Mouse (Mus musculus): ENCODE results near the gene Ugt1a10.
"Not testable (repeated sequence)": the region's sequence is repeated elsewhere in the genome, so short reads cannot be mapped to it uniquely, and the experiment has no call there.

The Ugt1a10 gene

DNA sequence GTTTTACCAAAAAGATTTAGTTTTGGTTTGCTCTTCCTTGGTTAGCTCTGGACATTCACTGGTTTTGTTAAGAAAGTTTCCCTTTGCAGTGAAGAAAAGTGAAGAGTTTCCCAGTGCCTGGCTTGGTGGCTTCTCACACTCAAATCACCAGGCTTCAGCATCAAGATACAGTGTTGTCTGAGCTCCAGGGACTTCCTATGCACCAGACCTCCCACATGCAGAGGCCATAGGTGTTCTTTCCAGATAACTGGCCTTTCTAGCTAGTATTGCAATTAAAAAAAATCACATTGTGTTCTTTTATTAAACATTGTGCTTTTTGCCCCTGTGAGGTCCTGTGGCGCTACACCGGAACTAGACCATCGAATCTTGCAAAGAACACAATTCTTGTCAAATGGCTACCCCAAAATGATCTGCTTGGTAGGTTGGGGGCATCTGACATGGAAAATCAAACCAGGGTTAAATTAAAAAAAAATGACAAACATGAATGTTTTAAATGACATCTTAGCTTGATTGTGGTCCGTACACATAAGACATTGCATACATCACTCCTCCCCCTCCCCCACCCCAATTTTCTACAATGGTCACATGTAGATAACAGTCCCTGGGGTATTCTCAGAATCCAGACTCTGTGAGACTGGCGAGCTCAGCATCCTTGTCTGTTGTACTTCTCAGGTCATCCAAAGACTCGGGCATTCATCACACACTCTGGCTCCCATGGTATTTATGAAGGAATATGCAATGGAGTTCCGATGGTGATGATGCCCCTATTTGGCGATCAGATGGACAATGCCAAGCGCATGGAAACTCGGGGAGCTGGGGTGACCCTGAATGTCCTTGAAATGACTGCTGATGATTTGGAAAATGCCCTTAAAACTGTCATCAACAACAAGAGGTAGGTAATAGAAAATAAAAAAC lies 160.5 kb downstream of the Ugt1a10 start:
- DNase-seq (ENCODE audit: low spot score), result no peak

- no peak for DNase-seq (ENCODE audit: low spot score)
These were observed 161.4 kb downstream of the Ugt1a10 start for GRCm38 (mm10) chr1:88216551-88216950.

DNA sequence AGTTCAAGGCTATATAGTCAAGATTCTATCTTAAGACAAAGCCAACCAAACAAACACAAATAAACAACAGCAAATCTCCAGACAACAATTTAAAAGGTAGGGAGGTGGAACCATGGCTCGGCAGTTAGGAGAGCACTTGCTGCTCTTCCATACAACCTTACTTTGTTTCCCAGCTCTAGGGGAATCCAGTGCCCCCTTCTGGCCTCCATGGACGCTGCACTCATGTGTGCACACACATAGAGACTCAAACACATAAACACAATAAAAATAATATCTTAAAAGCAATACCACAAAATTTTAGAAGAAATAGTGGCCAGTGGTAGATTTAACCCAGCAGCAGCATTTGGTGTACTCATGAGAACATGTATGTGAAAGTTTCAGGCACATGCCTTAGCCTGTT lies 162.0 kb downstream of the Ugt1a10 start:
- no peak for DNase-seq (ENCODE audit: low spot score)

GRCm38 (mm10) chr1:88217576-88217975 lies 162.4 kb downstream of the Ugt1a10 start:
- DNase-seq (ENCODE audit: low spot score), result no peak

DNA sequence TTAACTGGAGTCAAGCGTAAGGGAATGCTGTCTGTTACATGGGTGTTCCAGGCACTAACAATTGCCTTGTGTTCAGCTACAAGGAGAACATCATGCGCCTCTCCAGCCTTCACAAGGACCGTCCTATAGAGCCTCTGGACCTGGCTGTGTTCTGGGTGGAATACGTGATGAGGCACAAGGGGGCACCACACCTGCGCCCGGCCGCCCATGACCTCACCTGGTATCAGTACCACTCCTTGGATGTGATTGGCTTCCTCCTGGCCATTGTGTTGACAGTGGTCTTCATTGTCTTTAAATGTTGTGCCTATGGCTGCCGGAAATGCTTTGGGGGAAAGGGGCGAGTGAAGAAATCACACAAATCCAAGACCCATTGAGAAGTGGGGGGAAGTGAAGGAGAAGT lies 162.9 kb downstream of the Ugt1a10 start:
- no peak for DNase-seq (ENCODE audit: low spot score)

DNA sequence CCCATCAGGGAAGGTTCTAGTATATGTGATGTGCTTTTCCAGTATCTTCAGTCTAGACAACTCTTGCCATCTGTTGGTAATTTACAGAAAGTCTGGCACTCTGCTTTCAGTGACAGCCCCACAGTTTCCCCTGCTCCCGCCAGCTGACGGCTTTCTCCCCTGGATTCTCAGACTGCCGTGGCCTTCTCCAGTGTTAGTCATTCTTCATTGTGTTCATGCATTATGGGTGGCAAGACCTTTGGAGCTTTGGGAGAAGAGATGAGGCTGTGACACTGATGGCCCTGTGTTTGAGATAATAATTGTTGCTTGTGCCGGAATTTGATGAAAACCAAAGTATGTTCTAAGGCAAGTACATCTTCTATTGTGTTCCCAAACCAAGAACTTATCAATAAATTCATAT lies 163.4 kb downstream of the Ugt1a10 start:
- no peak for DNase-seq (ENCODE audit: low spot score)

DNA sequence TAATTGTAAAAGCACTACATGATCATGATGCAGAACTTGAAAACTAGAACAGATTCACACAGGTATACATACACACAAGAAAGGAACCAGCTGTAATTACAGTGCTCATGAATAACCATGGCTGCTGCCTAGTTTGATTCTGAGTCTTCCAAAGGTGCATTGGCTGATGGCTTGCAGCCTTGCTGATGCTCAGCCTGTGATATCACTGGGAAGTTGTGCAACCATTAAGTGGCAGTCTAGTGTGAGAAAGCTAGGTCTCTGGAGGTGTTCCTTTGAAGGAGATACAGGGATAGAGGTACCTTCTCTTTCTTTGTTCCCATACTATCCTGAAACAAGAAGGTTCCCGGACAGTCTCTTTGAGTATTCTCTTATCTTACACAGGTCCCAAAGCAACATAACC lies 163.9 kb downstream of the Ugt1a10 start:
- no peak for DNase-seq (ENCODE audit: low spot score)

DNA sequence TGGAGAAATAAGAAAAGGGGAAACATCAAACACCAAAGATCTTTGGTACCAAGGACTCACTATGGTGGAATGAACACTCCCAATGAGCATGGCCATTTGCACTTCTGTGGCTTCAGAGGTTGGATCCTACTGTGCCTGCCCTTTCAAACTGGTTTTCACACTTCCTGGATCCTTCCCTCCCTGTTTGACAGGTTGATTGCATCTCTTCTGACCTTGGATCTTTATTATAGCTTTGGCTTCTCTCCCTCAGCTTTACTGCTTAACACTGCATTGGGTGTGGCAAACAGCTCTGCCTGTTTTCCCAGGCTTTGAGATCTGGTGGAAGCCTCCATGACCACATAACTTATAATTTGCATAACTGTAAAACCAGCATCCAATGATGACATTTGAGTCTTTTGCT lies 165.1 kb downstream of the Ugt1a10 start:
- DNase-seq (ENCODE audit: low spot score), result no peak

DNA sequence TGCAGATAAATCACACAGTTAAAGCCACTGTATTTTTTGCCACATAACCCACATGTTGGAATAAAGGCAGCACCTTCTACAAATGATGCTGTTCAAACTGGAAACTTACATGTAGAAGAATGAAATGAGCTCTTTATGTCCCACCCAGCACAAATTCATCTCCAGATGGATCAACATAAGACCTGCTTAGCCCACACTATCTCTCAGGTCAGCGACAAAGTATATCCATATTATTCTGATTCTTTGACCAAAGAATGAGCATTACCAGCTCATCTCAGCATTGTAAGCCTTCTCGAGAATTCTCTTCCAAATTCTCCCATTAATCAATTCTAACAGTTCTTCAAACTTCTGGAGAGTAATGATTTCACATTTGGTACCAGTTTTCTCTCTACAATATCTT lies 167.0 kb downstream of the Ugt1a10 start:
- DNase-seq (ENCODE audit: low spot score), result no peak

GRCm38 (mm10) chr1:88223011-88223515 lies 167.9 kb downstream of the Ugt1a10 start:
- not testable (repeated sequence) for DNase-seq (ENCODE audit: low spot score)

DNA sequence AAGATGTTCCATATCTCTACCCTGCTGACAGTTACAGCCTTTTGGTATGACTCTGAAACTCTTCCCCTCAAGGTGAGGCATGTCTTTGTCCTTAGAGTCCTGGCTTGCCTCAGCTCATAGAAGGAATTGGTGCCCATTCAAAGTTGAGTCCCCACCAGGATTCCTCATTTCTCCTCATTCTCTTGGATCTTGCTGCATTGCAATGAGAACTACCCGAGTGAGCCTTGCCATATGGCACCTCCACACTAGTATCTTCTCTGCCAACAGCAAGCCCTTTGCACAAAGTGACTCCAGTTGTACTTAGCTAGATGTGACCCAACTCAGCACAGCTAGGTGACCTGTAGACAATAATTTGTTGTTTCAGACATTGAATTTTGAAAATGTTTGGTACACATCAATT lies 168.4 kb downstream of the Ugt1a10 start:
- DNase-seq (ENCODE audit: low spot score), result no peak

- DNase-seq (ENCODE audit: low spot score), result no peak
These were observed 169.0 kb downstream of the Ugt1a10 start for GRCm38 (mm10) chr1:88224029-88224776.

DNA sequence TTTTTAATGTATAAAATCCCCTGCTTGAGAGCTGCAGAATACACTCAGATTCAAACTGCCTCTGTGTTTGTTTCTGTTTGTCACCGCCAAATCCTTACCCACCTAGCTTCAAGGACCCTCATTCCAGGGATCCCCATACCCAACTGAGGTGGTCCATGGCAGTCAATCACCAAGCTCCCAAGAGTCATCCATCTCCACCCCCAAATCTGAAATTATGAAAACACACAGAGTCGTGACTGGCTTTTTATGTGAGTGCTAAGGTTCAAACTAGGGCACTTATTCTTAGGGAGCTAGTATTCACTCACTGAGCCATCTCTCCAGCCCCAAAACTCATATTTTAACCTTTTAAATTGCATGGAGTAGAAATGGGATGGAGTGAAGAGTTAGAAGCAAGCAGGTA lies 170.1 kb downstream of the Ugt1a10 start:
- not testable (repeated sequence) for DNase-seq (ENCODE audit: low spot score)

DNA sequence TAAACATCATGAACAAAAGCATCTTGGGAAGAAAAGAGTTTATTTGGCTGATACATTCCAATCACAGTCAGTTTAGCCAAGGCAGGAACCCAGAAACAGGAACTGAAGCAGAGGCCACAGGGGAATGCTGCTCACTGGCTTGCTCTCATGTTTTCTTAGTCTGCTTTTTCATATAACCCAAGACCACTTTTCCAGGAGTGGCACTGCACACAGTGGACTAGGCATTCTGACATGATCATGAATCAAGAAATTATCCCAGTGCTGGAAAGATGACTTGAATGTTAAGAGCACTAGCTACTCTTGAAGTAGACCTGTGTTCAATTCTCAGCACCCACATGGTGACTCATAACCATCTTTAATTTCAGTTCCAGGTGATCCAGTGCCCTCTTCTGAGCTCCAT lies 170.6 kb downstream of the Ugt1a10 start:
- DNase-seq (ENCODE audit: low spot score), result no peak

DNA sequence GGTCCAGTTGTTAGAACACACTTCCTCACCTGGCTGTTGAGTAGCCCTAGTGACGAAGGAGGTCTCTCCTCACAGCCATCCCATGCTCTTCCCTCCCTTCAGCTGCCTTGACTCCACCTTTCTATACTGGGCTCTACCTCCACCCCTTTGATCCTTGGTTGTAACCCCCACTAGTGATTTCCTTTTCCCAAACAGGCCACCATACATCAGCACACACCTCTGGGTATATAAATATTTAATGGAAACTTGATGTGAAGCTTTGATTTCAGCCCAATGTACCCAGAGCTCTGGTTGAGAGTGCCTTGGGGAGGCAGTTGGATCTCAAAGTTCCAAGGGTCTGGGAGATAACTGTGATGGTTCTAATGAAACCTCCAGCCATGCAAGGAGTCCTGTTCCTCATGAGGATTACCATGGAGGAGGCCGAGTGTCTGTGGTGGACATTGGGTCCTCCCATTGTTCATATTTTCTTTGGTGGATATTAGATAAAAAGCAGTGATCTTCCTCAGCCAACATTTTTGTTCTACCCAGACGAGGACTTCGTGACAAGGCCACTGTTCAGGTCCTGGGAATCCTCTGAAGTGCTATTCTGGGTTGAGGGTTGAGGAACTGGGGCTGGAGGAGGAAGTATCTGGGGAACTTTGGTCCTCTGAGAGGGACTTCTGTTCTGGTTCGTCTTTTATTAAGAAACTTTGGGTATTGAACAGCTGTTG lies 171.6 kb downstream of the Ugt1a10 start, which contains the start of gene Mroh2a:
Mroh2a (plus strand) TSS at position 317 of the 710 bp plus-strand sequence.
- no peak for DNase-seq (ENCODE audit: low spot score)

- DNase-seq (ENCODE audit: low spot score), result no peak
These were observed 172.3 kb downstream of the Ugt1a10 start for GRCm38 (mm10) chr1:88227482-88227881.

GRCm38 (mm10) chr1:88228121-88228520 lies 172.9 kb downstream of the Ugt1a10 start:
- no peak for DNase-seq (ENCODE audit: low spot score)

DNA sequence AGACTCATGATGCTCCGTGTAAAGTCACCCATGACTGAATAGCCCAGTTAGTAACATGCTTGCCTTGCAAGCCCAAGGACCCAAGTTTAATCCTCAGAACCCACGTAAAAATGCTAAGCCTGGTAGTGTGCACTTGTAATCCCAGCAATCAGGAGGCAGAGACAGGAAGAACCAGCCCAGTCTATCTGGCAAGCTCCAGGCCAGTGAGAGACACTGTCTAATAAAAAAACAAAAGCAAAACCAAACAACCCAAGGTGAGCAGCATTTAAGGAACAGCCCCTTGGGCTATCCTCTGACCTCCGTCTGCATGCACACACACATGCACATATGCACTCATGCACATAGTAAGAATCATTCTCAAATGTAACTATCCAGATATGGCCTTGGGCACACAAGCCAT lies 174.4 kb downstream of the Ugt1a10 start:
- DNase-seq (ENCODE audit: low spot score), result no peak

DNA sequence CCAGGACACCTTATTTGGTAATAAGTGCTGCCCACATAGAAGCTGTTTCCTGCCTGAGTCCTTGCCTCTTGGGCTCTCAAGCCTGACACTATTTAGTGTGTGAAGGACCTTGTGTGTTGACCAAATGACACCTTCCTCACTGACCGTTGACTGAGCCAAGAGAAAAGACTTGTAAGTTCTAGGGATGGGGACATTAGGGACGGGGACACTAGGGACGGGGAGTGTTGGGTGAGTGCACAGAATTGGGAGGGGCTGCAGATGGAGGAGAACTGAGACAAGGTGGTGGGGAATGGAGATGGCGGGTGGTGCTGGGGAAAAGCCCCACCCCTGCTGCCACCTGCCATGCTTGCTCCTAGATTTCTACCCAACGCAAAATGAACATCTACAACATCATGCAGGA lies 174.8 kb downstream of the Ugt1a10 start:
- DNase-seq (ENCODE audit: low spot score), result no peak

DNA sequence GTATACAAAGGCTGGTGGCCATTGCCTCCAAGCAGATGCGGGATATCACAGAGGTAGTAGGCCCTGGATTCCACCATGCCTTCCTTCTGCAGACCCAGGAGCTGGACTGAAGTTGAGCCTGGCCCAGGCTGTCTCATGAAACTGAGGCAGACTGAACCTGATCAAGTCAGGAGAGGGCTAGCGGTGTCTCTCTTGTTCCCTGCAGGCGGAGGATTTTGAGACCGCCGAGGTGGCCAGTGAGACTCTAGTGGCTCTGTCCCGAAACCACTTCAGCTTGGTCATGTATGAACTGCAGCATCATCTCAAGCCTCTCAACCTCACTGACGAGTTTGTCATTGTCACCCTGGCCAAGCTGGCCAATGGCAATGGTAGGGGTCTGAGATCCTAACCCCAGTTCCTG lies 175.2 kb downstream of the Ugt1a10 start:
- no peak for DNase-seq (ENCODE audit: low spot score)

- no peak for DNase-seq (ENCODE audit: low spot score)
These were observed 176.0 kb downstream of the Ugt1a10 start for GRCm38 (mm10) chr1:88230981-88231802.

All from retina, embryonic 14.5 days (tissue).